In the genomic region with DNA sequence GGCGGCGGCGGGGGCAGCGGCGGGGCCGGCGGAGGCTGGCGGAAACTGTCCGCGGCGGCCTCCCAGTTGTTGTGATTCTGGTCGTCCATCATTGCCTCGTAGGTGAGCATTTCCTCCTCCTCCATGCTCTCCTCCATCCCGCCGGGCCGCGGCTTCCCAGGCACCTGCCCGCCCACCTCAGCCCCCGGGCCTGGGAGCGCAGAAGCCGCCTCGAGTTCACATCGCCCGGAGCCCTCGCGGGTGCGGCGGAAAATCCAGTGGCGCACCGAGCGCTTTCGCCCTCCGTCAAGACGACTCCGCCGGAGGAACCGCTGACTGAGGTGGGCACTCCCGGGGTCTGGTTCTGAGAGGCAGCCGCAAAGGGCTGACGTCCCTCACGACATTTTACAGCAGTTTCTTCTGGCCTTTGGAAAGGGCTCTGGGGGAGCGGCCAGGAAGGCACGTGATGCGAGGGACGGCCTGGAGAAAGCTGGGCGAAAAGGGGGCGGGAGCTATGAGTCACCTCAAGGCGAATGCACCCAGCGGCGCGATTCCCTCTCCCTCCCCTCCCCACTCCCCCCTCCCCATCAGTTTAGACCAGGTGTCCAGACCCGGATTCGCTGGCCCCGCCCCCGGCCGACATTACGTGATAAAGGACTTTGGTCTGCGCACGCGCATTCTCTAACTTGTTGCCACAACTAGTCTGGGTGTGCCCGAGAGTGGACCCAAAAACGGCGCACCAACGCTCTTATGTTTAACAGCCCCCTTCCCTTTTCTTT, we compare ENCODE assay signal across 8 mouse cellular contexts. TPM values are rescaled to one million over a fixed set of nuclear protein-coding genes. Genes with fewer than 3 reads are reported as not detected.
DNase-seq lines count a peak whose midpoint lies in the region; ATAC-seq and TF ChIP-seq lines count a peak whose summit lies in the region.

A gene (minus strand): TSS at position 444 of the 758 bp plus-strand sequence.

- H3K4me1 ChIP-seq in G1E (ENCODE audit: insufficient read depth, low read depth, low read length): peaks cover 24% of the 10 kb centered on the region
- H3K4me1 ChIP-seq in forebrain, embryonic 16.5 days (replicated peaks; ENCODE audit: control insufficient read depth, insufficient read depth, low read length): peaks cover 24% of the 10 kb centered on the region
- 0 out of 2 replicates have a peak, but pooled peaks cover 3% of the 10 kb centered on the region for H3K4me1 ChIP-seq in lung, embryonic 14.5 days (ENCODE audit: insufficient read depth)
- peaks cover 2% of the 10 kb centered on the region for H3K4me1 ChIP-seq in olfactory bulb, adult 2 months (ENCODE audit: control insufficient read depth, insufficient read depth, low read length)
- peaks cover 4% of the 10 kb centered on the region for H3K4me1 ChIP-seq in thymus, adult 2 months (replicated peaks; ENCODE audit: control insufficient read depth, insufficient read depth, low read length)

- peak within 1 kb of the TSS; percentile 72 for H3K4me2 ChIP-seq in forebrain, embryonic 16.5 days (ENCODE audit: low read length)
- peak within 1 kb of the TSS; percentile 67 for H3K4me2 ChIP-seq in lung, embryonic 14.5 days

- peak within 1 kb of the TSS; percentile 89 for H3K4me3 ChIP-seq in G1E (ENCODE audit: low read depth, low read length)
- peak within 1 kb of the TSS; percentile 100 for H3K4me3 ChIP-seq in forebrain, embryonic 16.5 days (replicated peaks; ENCODE audit: low read length)
- H3K4me3 ChIP-seq in layer of hippocampus, adult 2 months: peak within 1 kb of the TSS; percentile 60
- H3K4me3 ChIP-seq in lung, embryonic 14.5 days (ENCODE audit: low read depth, low read length): peak within 1 kb of the TSS; percentile 93
- peak within 1 kb of the TSS; percentile 61 for H3K4me3 ChIP-seq in olfactory bulb, adult 2 months (ENCODE audit: insufficient read depth, low read depth, low read length)
- H3K4me3 ChIP-seq in thymus, adult 2 months (ENCODE audit: control insufficient read depth, insufficient read depth, low read length): peak within 1 kb of the TSS; percentile 99

- peak; percentile 94 for ATAC-seq in G1E (ENCODE audit: extremely low read depth, insufficient number of reproducible peaks, low FRiP score, poor library complexity, severe bottlenecking)
- ATAC-seq in forebrain, embryonic 16.5 days: peak; percentile 94
- peak; percentile 98 for ATAC-seq in lung, embryonic 14.5 days (ENCODE audit: insufficient read depth)

- no peak for TF ChIP-seq CTCF in G1E (IDR thresholded peaks at IDR 0.05; ENCODE audit: low read depth, low read length)
- no peak for TF ChIP-seq CTCF in layer of hippocampus, adult 2 months (conservative IDR thresholded peaks at IDR 0.05)
- TF ChIP-seq CTCF in lung, embryonic 14.5 days (IDR thresholded peaks at IDR 0.05; ENCODE audit: low read depth): no peak
- no peak for TF ChIP-seq CTCF in olfactory bulb, adult 2 months (IDR thresholded peaks at IDR 0.05; ENCODE audit: insufficient read depth, low read depth, low read length)
- no peak; the same call in 1 of the 2 replicates for TF ChIP-seq CTCF in thymus, adult 2 months (IDR thresholded peaks at IDR 0.05; ENCODE audit: borderline replicate concordance, control insufficient read depth, extremely low read depth, insufficient read depth, low read length, poor library complexity)

- H3K9me3 ChIP-seq in G1E (replicated peaks): no peaks in the 10 kb centered on the region
- no peaks in the 10 kb centered on the region for H3K9me3 ChIP-seq in forebrain, embryonic 16.5 days (ENCODE audit: control insufficient read depth, low read length)
- no peaks in the 10 kb centered on the region for H3K9me3 ChIP-seq in lung, embryonic 14.5 days (ENCODE audit: low read depth, low read length)

- intact Hi-C loops in heart, postnatal 36 days (cut with DNase I): loop anchor here (10.0 kb wide), 1 partner anchor 1236 kb away; a partner anchor contains a TSS

- WGBS in forebrain, embryonic 16.5 days: under 1% methylated on average over 52 of the region's 64 CpGs
- under 1% methylated on average over 61 of the region's 64 CpGs for WGBS in lung, embryonic 14.5 days
- 1% methylated on average over 64 of the region's 64 CpGs for WGBS in olfactory bulb, adult 2 months
- under 1% methylated on average over 64 of the region's 64 CpGs for WGBS in thymus, adult 2 months

- no peaks in the 10 kb centered on the region for H3K27me3 ChIP-seq in G1E (ENCODE audit: insufficient read depth, low read length)
- no peaks in the 10 kb centered on the region for H3K27me3 ChIP-seq in forebrain, embryonic 16.5 days (replicated peaks; ENCODE audit: control insufficient read depth, insufficient read depth, low read length)
- H3K27me3 ChIP-seq in lung, embryonic 14.5 days (ENCODE audit: insufficient read depth, low read length): no peaks in the 10 kb centered on the region
- H3K27me3 ChIP-seq in thymus, adult 2 months (ENCODE audit: control insufficient read depth, insufficient read depth, low read length): no peaks in the 10 kb centered on the region

- TF ChIP-seq POLR2A in olfactory bulb, adult 2 months (IDR thresholded peaks at IDR 0.05; ENCODE audit: insufficient read depth, low read depth, low read length): peak; percentile 73
- peak; percentile 72 for TF ChIP-seq POLR2A in thymus, adult 2 months (IDR thresholded peaks at IDR 0.05; ENCODE audit: control insufficient read depth, extremely low read depth, insufficient read depth, low read length, poor library complexity)

- DNase-seq in G1E (ENCODE audit: low spot score): peak; percentile 87
- peak; percentile 95 to 97 for DNase-seq in cerebellum, adult 18-20 months
- DNase-seq in heart, postnatal 36 days: peak; percentile 94 to 95
- DNase-seq in layer of hippocampus, adult 2 months (ENCODE audit: low spot score in 2 of 2): peak; percentile 93 to 95
- DNase-seq in lung, embryonic 14.5 days: peak; percentile 97
- peak; percentile 88 for DNase-seq in thymus, adult 2 months

- H3K36me3 ChIP-seq in G1E (replicated peaks): peaks cover 6% of the 10 kb centered on the region
- H3K36me3 ChIP-seq in forebrain, embryonic 16.5 days (ENCODE audit: control insufficient read depth, insufficient read depth): no peaks in the 10 kb centered on the region
- 0 out of 2 replicates have a peak, but pooled peaks cover 3% of the 10 kb centered on the region for H3K36me3 ChIP-seq in lung, embryonic 14.5 days (ENCODE audit: insufficient read depth)
- no peaks in the 10 kb centered on the region for H3K36me3 ChIP-seq in thymus, adult 2 months (ENCODE audit: control insufficient read depth, insufficient read depth, low read length)

- peak within 1 kb of the TSS; percentile 98 for H3K9ac ChIP-seq in forebrain, embryonic 16.5 days (replicated peaks; ENCODE audit: low read depth, low read length)
- peak within 1 kb of the TSS; percentile 94 for H3K9ac ChIP-seq in lung, embryonic 14.5 days

- H3K27ac ChIP-seq in forebrain, embryonic 16.5 days (ENCODE audit: low read length): peak within 1 kb of the TSS; percentile 76
- H3K27ac ChIP-seq in layer of hippocampus, adult 2 months: peak within 1 kb of the TSS; percentile 92
- H3K27ac ChIP-seq in lung, embryonic 14.5 days (ENCODE audit: low read depth): peak within 1 kb of the TSS; percentile 91
- peak within 1 kb of the TSS; percentile 86 for H3K27ac ChIP-seq in olfactory bulb, adult 2 months (ENCODE audit: insufficient read depth, low read depth, low read length)
- H3K27ac ChIP-seq in thymus, adult 2 months (ENCODE audit: control insufficient read depth, insufficient read depth, low read length): peak within 1 kb of the TSS; percentile 46

RNA-seq across cellular contexts. Expression of the gene that starts here (rescaled TPM):
- total RNA-seq in G1E (2014; fragmentation: Nextera tagmentation) (38.7 and 42.7 TPM in 2 replicates), G1E (2017) (43.6 and 45.2 TPM in 2 replicates)
- 81.8 and 87.4 TPM in 2 replicates for polyA plus RNA-seq in G1E (2012)
- 17.6 and 21.7 TPM in 2 replicates for polyA plus RNA-seq in forebrain, embryonic 16.5 days (2015; fragmentation: Nextera tagmentation; extraction: Ambion mirVana)
- 10 to 100 TPM; 25.7 to 28.0 TPM for total RNA-seq in heart, postnatal 36 days (2021)
- total RNA-seq in layer of hippocampus, adult 2 months (2021): 10 to 100 TPM; 48.9 to 51.9 TPM
- 29.3 and 30.8 TPM in 2 replicates for polyA plus RNA-seq in lung, embryonic 14.5 days (2014; fragmentation: Nextera tagmentation; extraction: Ambion mirVana)
- not detected in 2 replicates for polyA plus RNA-seq in olfactory bulb, adult 2 months (2012; ENCODE audit: insufficient read depth, insufficient read length, low replicate concordance, missing spikeins)
- 13.8 and 21.3 TPM in 2 replicates for polyA plus RNA-seq in thymus, adult 2 months (2012; rRNA removed)

Comparison
In these comparisons a context has a peak if more than half of its experiments do, and no peak if none do; other contexts are left out.
1. Peak in every context shown above with its lines: DNase-seq, ATAC-seq, H3K4me3 ChIP-seq and H3K27ac ChIP-seq.
2. RNA of the gene that starts here (polyA plus RNA-seq): 81.8 to 87.4 TPM in G1E, 29.3 to 30.8 TPM in lung, embryonic 14.5 days, 17.6 to 21.7 TPM in forebrain, embryonic 16.5 days and 13.8 to 21.3 TPM in thymus, adult 2 months; not detected in olfactory bulb, adult 2 months; every median in the first group is over 10 times any median in the second.